Mouse (Mus musculus): ENCODE results near the gene Faap20. TPM values are rescaled to one million over a fixed set of nuclear protein-coding genes. Genes with fewer than 3 reads are reported as not detected.

Gene Faap20
- polyA plus RNA-seq, 1 experiment from 2014 or later, result 65.8 TPM

DNA sequence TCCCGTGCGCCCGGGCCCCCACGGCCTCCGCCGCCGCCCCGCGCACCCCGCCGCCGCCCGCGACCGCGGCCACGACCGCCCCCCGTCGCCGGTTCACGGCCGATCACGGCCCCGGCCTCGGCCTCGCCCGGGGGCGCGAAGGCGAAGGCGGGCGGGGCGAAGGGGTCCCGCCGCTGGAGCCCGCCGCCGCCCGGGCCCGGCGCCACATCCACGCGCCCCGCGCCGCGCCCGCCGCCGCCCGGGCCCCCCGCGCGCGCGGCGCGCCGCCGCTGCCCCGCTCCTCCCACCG, 27.1 kb upstream of the Faap20 start, which contains the start of gene Ski:
Gene Ski (minus strand): TSS at position 41 of the 289 bp plus-strand sequence.
- H3K4me2 ChIP-seq, result peak within 1 kb of the TSS; percentile 88
- H3K27me3 ChIP-seq (replicated peaks), result no peaks in the 10 kb centered on the region
- H3K4me1 ChIP-seq, result peaks cover 30% of the 10 kb centered on the region
- H3K4me3 ChIP-seq (replicated peaks), result peak within 1 kb of the TSS; percentile 79
- peak within 1 kb of the TSS; percentile 90 for H3K9ac ChIP-seq
- 0% methylated on average over 7 of the region's 63 CpGs for WGBS
- ATAC-seq (ENCODE audit: insufficient read depth, low FRiP score, low read depth), result no peak
- H3K27ac ChIP-seq, result peak within 1 kb of the TSS; percentile 95
- H3K9me3 ChIP-seq, result no peaks in the 10 kb centered on the region
- H3K36me3 ChIP-seq, result no peaks in the 10 kb centered on the region

- H3K9ac ChIP-seq, result peak overlapping the region; percentile 90
- H3K4me3 ChIP-seq (replicated peaks), result peak overlapping the region; percentile 41
- H3K9me3 ChIP-seq, result no peaks in the 10 kb centered on the region
- H3K27ac ChIP-seq, result peak overlapping the region; percentile 95
- H3K4me1 ChIP-seq, result peaks cover 24% of the 10 kb centered on the region
- no peaks in the 10 kb centered on the region for H3K36me3 ChIP-seq
- WGBS, result under 1% methylated on average over 99 of the region's 116 CpGs
- H3K4me2 ChIP-seq, result peak overlapping the region; percentile 88
- peak; percentile 98 for ATAC-seq (ENCODE audit: insufficient read depth, low FRiP score, low read depth)
- H3K27me3 ChIP-seq (replicated peaks), result no peaks in the 10 kb centered on the region
These were observed 26.6 kb upstream of the Faap20 start for GRCm38 (mm10) chr4:155222841-155223593.

- no peak for ATAC-seq (ENCODE audit: insufficient read depth, low FRiP score, low read depth)
- no peaks in the 10 kb centered on the region for H3K9me3 ChIP-seq
- peak overlapping the region; percentile 41 for H3K4me3 ChIP-seq (replicated peaks)
- peak overlapping the region; percentile 82 for H3K4me2 ChIP-seq
- WGBS, result 31% methylated on average over 20 of the region's 20 CpGs
- H3K27me3 ChIP-seq (replicated peaks), result no peaks in the 10 kb centered on the region
- H3K9ac ChIP-seq, result peak overlapping the region; percentile 72; the same call in 1 of the 2 replicates
- H3K36me3 ChIP-seq, result no peaks in the 10 kb centered on the region
- peaks cover 16% of the 10 kb centered on the region for H3K4me1 ChIP-seq
- H3K27ac ChIP-seq, result peak overlapping the region; percentile 95
These were observed 25.7 kb upstream of the Faap20 start for GRCm38 (mm10) chr4:155223594-155224528.

GRCm38 (mm10) chr4:155225918-155226317, 23.7 kb upstream of the Faap20 start:
- Histone ChIP-seq H3K36me3 (no peaks in the 10 kb centered on the region), H3K27me3 (replicated peaks) (no peaks in the 10 kb centered on the region), H3K9me3 (no peaks in the 10 kb centered on the region), H3K4me2 (no peak overlapping the region), H3K4me1 (peaks cover 5% of the 10 kb centered on the region), H3K9ac (no peak overlapping the region), H3K4me3 (replicated peaks) (no peak overlapping the region), H3K27ac (no peak overlapping the region)
- WGBS, result 70% methylated on average over 5 of the region's 5 CpGs
- no peak for ATAC-seq (ENCODE audit: insufficient read depth, low FRiP score, low read depth)

DNA sequence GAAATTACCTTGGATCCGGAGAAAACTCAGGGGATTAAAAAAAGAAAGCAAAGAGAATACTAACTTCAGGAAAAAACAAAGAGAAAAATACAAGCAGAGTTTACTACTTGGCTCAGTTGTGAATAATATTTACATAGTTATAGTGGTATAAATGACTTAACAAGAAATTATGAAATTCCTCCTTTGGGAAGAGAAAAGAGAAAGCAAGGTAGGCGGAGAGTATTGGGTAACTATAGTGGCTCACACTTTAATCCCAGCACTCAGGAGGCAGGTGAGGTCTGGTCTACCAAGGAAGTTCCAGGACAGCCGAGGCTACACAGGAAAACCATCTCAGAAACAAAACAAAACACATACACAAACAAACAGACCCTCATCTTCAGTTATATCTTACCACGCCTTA, 21.6 kb upstream of the Faap20 start:
- no peak overlapping the region for H3K4me2 ChIP-seq
- ATAC-seq (ENCODE audit: insufficient read depth, low FRiP score, low read depth), result no peak
- WGBS, result 79% methylated on average over 4 of the region's 4 CpGs

GRCm38 (mm10) chr4:155228461-155228860, 21.1 kb upstream of the Faap20 start:
- WGBS, result 65% methylated on average over 5 of the region's 5 CpGs
- H3K27me3 ChIP-seq (replicated peaks), result no peaks in the 10 kb centered on the region
- H3K36me3 ChIP-seq, result no peaks in the 10 kb centered on the region
- H3K4me3 ChIP-seq (replicated peaks), result no peak overlapping the region
- H3K27ac ChIP-seq, result no peak overlapping the region
- no peak overlapping the region for H3K4me2 ChIP-seq
- no peaks in the 10 kb centered on the region for H3K9me3 ChIP-seq
- no peak for ATAC-seq (ENCODE audit: insufficient read depth, low FRiP score, low read depth)
- H3K4me1 ChIP-seq, result peaks cover 8% of the 10 kb centered on the region
- H3K9ac ChIP-seq, result no peak overlapping the region

More for the DNA sequence above, 21.6 kb upstream of the Faap20 start:
- no peak overlapping the region for H3K4me3 ChIP-seq (replicated peaks)
- no peak overlapping the region for H3K9ac ChIP-seq
- no peaks in the 10 kb centered on the region for H3K36me3 ChIP-seq
- no peaks in the 10 kb centered on the region for H3K27me3 ChIP-seq (replicated peaks)
- peaks cover 5% of the 10 kb centered on the region for H3K4me1 ChIP-seq
- H3K27ac ChIP-seq, result no peak overlapping the region
- H3K9me3 ChIP-seq, result no peaks in the 10 kb centered on the region

DNA sequence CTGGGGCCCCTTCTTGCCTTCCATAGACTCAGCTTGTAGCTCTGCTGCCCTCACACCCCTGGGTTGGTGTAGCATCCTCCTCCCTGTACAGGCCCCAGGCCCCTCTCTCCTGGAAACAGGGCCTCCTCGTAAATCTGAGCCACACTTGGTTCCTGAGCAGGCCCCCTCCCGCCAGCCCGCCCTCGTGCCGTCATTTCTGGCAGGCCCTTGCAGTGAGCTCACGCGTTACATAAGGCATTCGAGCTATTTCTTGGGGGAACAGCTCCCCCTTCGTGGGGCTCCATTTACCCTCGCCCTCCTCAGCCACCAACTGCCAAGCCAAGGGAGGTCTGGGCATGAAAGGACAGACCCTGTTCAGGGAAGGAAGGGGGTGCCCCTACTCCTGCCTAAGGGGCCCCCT, 15.7 kb upstream of the Faap20 start:
- Histone ChIP-seq H3K27ac (peak overlapping the region; percentile 99), H3K27me3 (replicated peaks) (no peaks in the 10 kb centered on the region), H3K9me3 (no peaks in the 10 kb centered on the region), H3K4me3 (replicated peaks) (no peak overlapping the region), H3K4me2 (peak overlapping the region; percentile 48; the same call in 1 of the 2 replicates), H3K9ac (no peak overlapping the region), H3K4me1 (peaks cover 49% of the 10 kb centered on the region), H3K36me3 (no peaks in the 10 kb centered on the region)
- ATAC-seq (ENCODE audit: insufficient read depth, low FRiP score, low read depth), result peak; percentile 67
- WGBS, result 15% methylated on average over 10 of the region's 10 CpGs

DNA sequence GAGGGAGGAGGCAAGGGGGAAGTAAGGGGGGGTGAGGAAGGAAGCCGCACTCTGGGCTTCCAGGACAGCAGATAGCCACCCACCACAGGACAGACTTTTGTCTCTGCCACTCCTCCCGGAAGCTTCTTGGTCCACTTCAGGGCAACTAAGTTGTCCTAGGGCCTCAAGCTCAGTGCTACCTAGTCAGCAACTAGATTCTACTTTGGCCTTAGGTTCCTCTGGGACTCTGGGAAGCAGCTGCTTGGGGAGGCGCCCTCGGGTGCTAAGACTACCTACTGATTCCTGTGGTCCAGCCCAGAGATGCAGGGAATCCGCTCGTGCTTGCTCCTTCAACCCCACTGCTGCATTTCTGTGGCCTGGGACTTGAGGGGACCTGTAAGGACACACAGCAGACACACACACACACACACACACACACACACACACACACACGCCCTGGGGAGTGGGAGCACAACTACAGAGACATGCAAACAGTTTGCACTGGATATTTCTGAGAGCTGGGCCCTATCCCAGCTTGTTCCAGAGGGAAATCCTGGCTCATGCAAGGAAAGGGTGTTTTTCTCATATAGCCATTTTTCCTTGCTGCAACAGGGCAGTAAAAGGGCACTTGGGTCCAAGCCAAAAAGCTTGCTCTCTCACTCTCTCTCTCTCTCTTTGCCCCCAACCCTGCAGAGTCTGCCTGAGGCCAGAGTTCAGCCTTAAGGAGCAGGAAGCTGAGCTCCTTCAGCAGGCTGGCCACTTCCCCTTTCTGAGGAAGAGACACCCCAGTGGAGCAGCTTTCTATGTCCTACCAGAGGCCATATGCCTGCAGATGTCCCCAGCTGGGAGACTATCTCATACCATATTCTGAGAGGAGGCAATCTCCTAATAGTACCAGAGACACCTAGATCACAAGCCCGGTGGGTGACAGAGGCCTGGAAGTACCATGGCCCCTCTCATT, 15.0 kb upstream of the Faap20 start:
- no peak overlapping the region for H3K4me3 ChIP-seq (replicated peaks)
- no peaks in the 10 kb centered on the region for H3K27me3 ChIP-seq (replicated peaks)
- H3K9ac ChIP-seq, result no peak overlapping the region
- H3K36me3 ChIP-seq, result no peaks in the 10 kb centered on the region
- H3K27ac ChIP-seq, result peak overlapping the region; percentile 99
- H3K4me1 ChIP-seq, result peaks cover 49% of the 10 kb centered on the region
- peak; percentile 20; the same call in 1 of the 2 replicates for ATAC-seq (ENCODE audit: insufficient read depth, low FRiP score, low read depth)
- 40% methylated on average over 8 of the region's 8 CpGs for WGBS
- H3K9me3 ChIP-seq, result no peaks in the 10 kb centered on the region
- H3K4me2 ChIP-seq, result peak overlapping the region; percentile 48

DNA sequence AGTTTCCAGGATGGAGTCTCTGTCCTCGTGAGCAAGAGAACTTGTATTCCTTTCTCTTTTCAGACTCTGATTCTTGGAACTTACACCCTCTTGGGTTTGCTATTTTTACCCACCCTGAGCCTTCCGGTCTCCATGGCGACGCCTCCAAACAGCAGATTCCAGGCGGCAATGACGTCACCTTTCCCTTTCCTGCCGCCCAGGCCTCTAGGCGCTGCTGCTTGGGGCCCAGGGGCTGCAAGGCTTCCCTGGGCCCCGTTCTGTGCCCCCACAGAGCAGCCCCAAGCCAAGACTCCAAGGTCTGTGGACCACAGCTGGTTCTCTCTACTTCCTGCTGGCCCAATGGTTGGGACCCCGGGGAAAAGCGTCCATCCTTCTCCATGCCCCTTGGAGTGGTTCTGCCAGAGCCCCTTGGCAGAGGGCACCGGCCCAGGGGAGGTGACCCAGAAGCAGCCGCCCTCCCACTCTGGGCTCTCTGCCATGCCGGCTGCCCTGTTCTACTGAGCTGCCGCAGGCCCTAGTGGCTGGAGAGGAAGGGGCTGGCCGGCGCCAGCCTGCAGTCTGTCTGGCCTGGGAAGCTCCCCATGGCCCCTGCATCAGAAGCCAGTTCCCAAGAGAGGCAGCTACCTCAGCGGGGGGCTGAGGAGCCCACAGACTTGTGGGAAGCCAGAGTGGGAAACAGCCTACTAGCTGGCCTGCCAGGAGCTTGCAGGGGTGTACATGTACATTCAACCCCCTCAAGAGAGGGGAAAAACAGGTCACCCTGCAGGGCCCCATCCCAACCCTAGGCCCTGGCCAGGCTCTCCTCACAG, 14.1 kb upstream of the Faap20 start:
- Histone ChIP-seq H3K27ac (peak overlapping the region; percentile 99), H3K9ac (peak overlapping the region; percentile 21; the same call in 1 of the 2 replicates), H3K36me3 (no peaks in the 10 kb centered on the region), H3K4me2 (peak overlapping the region; percentile 48), H3K9me3 (no peaks in the 10 kb centered on the region), H3K4me3 (replicated peaks) (no peak overlapping the region; the same call in 1 of the 2 replicates), H3K27me3 (replicated peaks) (no peaks in the 10 kb centered on the region), H3K4me1 (peaks cover 49% of the 10 kb centered on the region)
- 13% methylated on average over 18 of the region's 18 CpGs for WGBS
- peak; percentile 75 for ATAC-seq (ENCODE audit: insufficient read depth, low FRiP score, low read depth)

GRCm38 (mm10) chr4:155236737-155237385, 12.7 kb upstream of the Faap20 start:
- Histone ChIP-seq H3K9ac (no peak overlapping the region), H3K4me1 (peaks cover 49% of the 10 kb centered on the region), H3K27me3 (replicated peaks) (no peaks in the 10 kb centered on the region), H3K27ac (peak overlapping the region; percentile 99), H3K4me3 (replicated peaks) (no peak overlapping the region), H3K4me2 (no peak overlapping the region), H3K9me3 (no peaks in the 10 kb centered on the region), H3K36me3 (no peaks in the 10 kb centered on the region)
- ATAC-seq (ENCODE audit: insufficient read depth, low FRiP score, low read depth), result no peak
- WGBS, result 81% methylated on average over 12 of the region's 12 CpGs

Data from stomach, embryonic 15.5 days (tissue).